Mouse (Mus musculus) heart, adult 18-20 months (tissue): Measurements from ENCODE around the gene Mrpl14. TPM values are rescaled to one million over a fixed set of nuclear protein-coding genes. Genes with fewer than 3 reads are reported as not detected.

Source experiments
- DNase-seq, 2 experiments: peaks; one replicate each; pipeline ENCODE4 v3.0.0; 2021 to 2022; ENCODE audit warnings: mixed read lengths in 1 of 2
- total RNA-seq, 2 experiments: library from RNA; stranded (reverse); gene quantifications; 2 replicates each; pipeline ENCODE4 v1.2.3; 2021

The Mrpl14 gene
- total RNA-seq, 2 experiments from 2014 or later, result 160 to 167 TPM

GRCm38 (mm10) chr17:45686716-45687115, 594 bp downstream of the Mrpl14 start, which contains the start of gene Tmem63b:
Gene Tmem63b, minus strand, starts transcription at chr17:45686905.
- DNase-seq, result no peak

GRCm38 (mm10) chr17:45689120-45689519, 3.0 kb downstream of the Mrpl14 start:
- no peak for DNase-seq

DNA sequence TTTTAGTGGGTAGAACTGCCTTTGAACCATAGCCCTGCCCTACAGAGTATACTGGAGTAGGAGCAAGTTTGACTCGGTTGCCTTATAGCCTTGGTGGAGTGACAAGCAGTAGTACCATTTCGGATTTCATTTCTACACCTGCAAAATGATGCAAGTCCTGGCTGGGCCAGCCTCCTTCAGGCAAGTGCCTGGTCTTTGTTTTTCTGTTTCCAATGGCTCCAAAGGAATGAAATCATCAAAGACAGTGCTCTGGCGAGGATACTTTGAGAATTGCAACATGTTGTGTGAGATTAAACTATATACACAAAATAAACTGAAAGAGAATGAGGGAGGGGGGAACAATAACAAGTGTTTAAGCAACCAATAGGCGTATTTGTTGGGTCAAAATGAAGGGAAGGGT, 3.9 kb downstream of the Mrpl14 start:
- no peak for DNase-seq

DNA sequence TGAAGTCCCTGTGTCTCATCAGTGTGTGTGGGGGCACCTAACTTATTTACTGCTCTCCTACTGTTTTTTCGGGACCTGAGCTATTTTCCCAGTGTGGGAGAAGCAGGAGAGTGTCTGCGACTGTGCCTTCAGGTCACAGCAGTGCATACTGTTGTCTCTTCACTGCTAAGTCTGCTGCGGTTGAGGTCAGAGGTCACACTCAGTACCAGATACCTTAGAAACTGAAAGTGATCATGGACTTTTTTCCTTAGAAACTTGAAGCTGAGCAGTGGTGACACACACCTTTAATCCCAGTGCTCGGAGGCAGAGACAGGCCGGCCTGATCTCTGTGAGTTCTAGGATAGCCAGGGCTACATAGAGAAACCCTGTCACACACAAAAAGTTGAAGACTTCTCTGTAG, 6.0 kb downstream of the Mrpl14 start:
- no peak for DNase-seq

GRCm38 (mm10) chr17:45693812-45694565, 7.9 kb downstream of the Mrpl14 start:
- peak; percentile 66 to 68 for DNase-seq

- no peak for DNase-seq
Observed at GRCm38 (mm10) chr17:45695227-45696120, 9.4 kb downstream of the Mrpl14 start.

GRCm38 (mm10) chr17:45696981-45697380, 10.9 kb downstream of the Mrpl14 start:
- DNase-seq, result no peak

- DNase-seq, result no peak
Observed at GRCm38 (mm10) chr17:45698368-45698767, 12.2 kb downstream of the Mrpl14 start.

DNA sequence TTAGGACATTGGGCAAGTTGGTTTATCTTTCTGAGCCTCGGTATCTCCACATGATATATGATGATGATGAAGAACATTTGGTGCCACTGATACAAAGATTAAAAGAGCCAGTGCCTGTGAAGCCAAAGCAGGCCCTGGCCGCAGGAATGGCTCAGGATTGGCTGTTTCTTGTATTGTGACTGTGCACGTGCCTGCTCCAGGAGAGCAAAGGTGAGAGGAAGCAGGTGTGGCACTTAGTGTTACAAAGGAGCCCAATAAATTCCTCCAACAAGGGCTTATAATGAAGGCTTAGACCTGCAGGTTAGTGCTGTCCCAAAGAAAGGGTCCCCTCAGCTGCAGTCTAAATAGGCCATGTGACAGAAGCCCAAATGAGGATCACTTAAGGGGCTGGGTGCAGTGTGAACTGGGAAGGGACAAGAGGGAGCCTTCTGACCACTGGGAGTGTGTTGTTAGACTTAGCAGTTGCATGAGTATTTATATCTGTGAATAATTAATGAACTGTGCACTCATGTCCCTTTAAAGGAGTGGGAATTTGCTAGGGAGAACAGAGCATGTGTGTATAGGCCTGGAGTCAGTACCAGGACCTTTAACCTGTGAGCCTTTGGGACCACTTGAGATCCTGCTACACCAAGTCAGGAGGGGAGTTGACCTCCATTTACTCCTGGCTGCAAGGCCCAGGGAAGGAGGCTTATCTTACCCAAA, 13.1 kb downstream of the Mrpl14 start:
- DNase-seq, result no peak

GRCm38 (mm10) chr17:45700496-45701235, 14.5 kb downstream of the Mrpl14 start:
- DNase-seq, result peak; percentile 62 to 79

GRCm38 (mm10) chr17:45701236-45701591, 15.1 kb downstream of the Mrpl14 start:
- DNase-seq, result no peak

DNA sequence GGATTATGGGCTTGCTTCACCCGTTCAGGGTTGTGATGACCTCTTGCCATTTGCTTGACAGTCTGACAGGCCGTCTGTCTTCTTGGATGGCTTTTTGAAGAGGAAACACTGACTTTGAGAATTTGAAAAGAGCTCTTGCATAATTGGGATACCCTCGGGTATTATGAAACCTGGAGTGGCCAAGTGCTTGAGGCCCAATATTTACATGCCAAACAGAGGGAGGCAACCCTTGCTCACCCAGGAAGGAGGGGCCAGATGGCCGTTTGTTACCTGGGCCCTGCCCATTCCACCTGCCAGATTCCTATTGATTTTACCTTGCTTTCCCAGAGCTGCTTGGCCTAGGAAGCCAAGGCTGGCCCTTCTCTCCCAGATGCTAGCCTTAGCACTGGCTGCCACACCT, 16.1 kb downstream of the Mrpl14 start:
- no peak for DNase-seq

DNA sequence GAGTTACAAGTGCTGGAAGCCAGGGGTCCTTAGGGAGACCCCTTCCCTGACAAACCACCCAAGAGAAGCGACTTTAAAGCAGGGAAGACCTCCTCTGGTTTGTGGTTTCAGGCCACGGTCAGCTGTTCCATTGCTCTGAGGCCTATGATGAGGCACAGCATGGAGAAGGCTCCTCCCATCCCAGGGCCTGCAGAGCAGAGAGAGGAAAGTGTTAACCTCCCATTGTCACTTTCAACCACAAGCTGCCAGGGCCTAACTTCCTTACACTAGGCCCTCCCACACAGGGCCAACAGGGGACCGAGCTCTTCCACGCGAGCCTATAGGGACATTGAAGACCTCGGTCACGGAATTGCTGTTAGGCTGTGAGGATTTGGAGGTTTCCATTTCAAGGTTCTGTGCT, 17.1 kb downstream of the Mrpl14 start:
- DNase-seq, result no peak

DNA sequence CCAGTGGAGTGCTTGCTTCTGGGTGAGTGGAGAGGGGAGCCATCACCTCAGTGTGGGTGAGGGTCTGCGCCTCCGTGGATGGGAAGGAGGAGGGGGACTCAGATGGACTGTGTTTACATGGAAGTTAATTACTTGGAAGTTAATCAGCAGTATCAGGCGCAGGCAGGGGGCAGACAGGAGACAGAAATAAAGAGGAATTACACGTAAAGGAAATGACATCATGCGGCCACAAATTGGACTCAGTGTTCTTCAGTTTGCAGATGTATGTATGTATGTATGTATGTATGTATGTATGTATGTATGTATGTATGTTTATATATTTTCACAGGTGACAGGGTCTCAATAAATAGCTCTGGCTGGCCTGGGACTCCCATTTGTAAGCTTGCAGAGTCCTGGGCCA, 20.7 kb downstream of the Mrpl14 start:
- no peak for DNase-seq

- no peak for DNase-seq
Observed at GRCm38 (mm10) chr17:45707376-45707775, 21.3 kb downstream of the Mrpl14 start.

DNA sequence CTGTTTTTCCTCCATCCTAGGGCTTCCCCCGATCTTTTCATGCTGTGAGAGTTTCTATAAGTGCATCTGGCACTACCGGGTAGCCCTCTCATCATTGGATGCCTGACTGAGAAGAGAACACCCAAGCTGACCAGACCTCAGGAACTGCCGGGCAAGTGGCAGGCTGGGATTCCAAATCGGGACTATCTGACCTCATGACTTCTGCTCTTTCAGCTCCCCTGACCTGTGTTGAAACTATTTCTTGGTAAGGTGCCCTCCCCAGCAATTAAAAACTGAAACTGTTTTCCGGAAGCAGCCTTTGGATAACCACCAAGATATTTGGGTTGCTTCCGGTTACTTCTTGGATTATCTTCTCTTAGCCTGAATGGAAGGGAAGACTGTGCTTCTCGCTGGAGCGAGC, 22.1 kb downstream of the Mrpl14 start:
- DNase-seq, result no peak

DNA sequence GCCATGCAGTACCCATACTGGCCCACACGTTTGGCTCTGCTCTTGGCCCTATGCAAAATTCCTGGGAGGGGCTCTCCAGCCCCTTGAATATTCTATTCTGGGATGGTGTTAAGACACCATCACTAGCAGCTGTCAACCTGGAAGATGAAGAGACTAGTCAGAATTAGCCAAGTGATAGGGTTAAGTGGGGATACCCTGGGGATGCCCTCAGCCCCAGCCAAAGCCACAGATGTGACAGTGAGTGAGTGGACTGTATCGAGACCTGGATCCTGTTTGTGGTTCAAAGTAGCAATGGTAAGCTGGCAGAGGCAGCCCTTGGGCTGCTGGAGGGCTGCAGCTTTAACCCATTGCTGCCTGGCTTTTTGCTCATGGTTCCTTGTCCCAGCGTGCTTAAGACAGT, 23.7 kb downstream of the Mrpl14 start:
- DNase-seq, result no peak

DNA sequence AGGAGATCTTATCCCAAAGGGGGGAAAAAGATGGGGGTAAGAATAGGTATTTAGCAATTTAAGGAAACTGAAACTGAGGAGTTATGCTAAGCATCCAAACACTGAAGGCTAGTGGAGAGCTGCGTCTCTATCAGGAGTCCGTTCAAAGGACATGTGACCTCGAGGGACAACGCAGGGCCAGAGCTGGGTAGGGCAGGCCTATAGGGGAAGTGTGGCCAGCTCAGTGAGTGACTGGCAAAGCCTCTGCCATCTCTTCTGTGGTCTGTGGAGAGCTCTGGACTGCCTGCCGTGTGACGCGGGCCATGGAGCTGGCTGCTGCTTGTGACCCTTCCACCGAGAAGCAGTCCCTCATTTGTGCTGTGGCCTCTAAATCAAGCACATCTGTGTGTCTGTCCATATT, 24.3 kb downstream of the Mrpl14 start:
- DNase-seq, result no peak

DNA sequence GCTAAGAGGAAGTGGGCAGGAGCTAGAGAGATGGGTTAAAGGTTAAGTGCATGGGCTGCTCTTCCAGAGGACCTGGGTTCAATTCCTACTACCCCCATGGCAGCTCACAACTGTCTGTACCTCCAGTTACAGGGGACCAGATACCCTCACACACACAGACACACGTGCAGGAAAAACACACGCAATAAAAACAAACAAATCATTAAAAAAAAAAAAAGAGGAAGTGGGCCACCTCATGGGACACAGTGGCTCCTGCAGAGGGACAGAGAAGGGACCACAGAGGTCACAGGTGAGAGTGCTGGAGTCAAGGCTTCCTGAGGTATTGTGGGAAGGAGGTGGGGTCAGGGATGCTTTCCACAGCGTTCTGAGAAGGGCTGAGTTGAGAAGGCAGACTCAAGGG, 25.4 kb downstream of the Mrpl14 start:
- DNase-seq, result no peak

GRCm38 (mm10) chr17:45718323-45718722, 32.2 kb downstream of the Mrpl14 start:
- peak in 1 of 2 experiments; percentile 77 for DNase-seq

- peak; percentile 71 to 92 for DNase-seq
Observed at GRCm38 (mm10) chr17:45723732-45724573, 37.8 kb downstream of the Mrpl14 start.
